Mouse (Mus musculus) layer of hippocampus, postnatal 14 days (tissue): ENCODE data around the gene Zfp324. TPM values are rescaled to one million over a fixed set of nuclear protein-coding genes. Genes with fewer than 3 reads are reported as not detected.
A peak's percentile ranks its signal among the peaks of the same experiment; 100 is the strongest.
"Not testable (repeated sequence)": the region's sequence is repeated elsewhere in the genome, so short reads cannot be mapped to it uniquely, and the experiment has no call there.

Experiments used
- DNase-seq, 2 experiments: peaks; one replicate each; pipeline ENCODE4 v3.0.0; 2021 to 2022; ENCODE audit warnings: low spot score in 2 of 2, mixed read lengths in 1 of 2
- long read RNA-seq, 2 experiments: library from polyadenylated mRNA; stranded (forward); transcript quantifications; one replicate each; pipeline ENCODE4 v2.0.0; 2021
- total RNA-seq, 2 experiments: library from RNA; stranded (reverse); gene quantifications; 2 replicates each; pipeline ENCODE4 v1.2.3; 2021

Zfp324 gene
- total RNA-seq, result 10 to 100 TPM; 12.0 to 13.5 TPM
- long read RNA-seq, experiment 1, full-length matches to known transcripts, result 3 of 5 reads
- long read RNA-seq, experiment 1, partial matches to known transcripts, result 0 of 5 reads
- long read RNA-seq, experiment 1, other reads (novel, unspliced or antisense), result 2 of 5 reads
- long read RNA-seq, experiment 2, full-length matches to known transcripts, result 8 of 14 reads
- long read RNA-seq, experiment 2, partial matches to known transcripts, result 0 of 14 reads
- long read RNA-seq, experiment 2, other reads (novel, unspliced or antisense), result 6 of 14 reads

DNA sequence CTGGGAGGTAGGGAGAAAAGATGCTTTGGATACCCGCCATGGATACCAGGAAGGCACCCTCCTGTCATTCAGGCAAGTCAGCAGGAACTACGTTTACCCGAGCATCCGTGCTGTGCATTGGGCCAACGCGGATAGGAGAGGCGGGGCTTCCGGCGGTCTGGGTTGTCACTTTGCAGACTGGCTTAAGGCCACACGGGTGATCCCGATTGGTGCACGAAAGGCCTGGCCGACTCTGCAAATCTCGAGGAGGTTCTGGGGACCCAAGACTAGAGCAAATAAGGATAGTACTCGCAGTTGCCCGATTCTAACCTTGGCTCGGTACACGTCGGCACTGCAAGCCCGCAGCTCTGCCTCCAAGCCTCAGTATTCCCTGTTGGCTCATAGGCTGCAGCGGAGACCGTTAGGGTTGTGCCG, at the start of gene Zfp324:
Gene Zfp324 (plus strand): TSS at position 161 of the 414 bp plus-strand sequence.
- peak; percentile 90 to 94 for DNase-seq

GRCm38 (mm10) chr7:12920495-12920894, 45.1 kb upstream of the Zfp324 start:
- not testable (repeated sequence) for DNase-seq

- DNase-seq, result no peak
These were observed 44.3 kb upstream of the Zfp324 start for GRCm38 (mm10) chr7:12921318-12921704.

GRCm38 (mm10) chr7:12921705-12922465, 43.8 kb upstream of the Zfp324 start, which contains the start of gene Rps5:
TSS of gene Rps5 (plus strand) at chr7:12922290.
- DNase-seq, result peak; percentile 99 to 100

GRCm38 (mm10) chr7:12922729-12923128, 42.9 kb upstream of the Zfp324 start:
- no peak for DNase-seq

DNA sequence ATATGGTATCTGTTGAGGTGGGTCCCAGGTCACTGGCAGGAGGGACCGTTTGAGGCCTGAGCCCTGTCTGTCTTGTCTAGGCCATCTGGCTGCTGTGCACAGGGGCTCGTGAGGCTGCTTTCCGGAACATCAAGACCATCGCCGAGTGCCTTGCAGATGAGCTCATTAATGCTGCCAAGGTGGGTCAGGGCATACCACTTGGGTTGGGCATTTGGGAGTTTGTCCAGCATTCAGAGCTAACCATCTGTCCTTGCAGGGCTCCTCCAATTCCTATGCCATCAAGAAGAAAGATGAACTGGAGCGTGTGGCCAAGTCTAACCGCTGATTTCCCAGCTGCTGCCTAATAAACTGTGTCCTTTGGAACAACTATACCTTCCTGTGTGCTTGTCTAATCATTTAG, 39.3 kb upstream of the Zfp324 start:
- DNase-seq, result no peak

GRCm38 (mm10) chr7:12927191-12927680, 38.4 kb upstream of the Zfp324 start, which contains the start of gene Rnf225:
TSS of gene Rnf225 (plus strand) at chr7:12927416.
- DNase-seq, result peak in 1 of 2 experiments; percentile 9

GRCm38 (mm10) chr7:12927693-12928589, 37.7 kb upstream of the Zfp324 start:
- DNase-seq, result peak in 1 of 2 experiments; percentile 31

DNA sequence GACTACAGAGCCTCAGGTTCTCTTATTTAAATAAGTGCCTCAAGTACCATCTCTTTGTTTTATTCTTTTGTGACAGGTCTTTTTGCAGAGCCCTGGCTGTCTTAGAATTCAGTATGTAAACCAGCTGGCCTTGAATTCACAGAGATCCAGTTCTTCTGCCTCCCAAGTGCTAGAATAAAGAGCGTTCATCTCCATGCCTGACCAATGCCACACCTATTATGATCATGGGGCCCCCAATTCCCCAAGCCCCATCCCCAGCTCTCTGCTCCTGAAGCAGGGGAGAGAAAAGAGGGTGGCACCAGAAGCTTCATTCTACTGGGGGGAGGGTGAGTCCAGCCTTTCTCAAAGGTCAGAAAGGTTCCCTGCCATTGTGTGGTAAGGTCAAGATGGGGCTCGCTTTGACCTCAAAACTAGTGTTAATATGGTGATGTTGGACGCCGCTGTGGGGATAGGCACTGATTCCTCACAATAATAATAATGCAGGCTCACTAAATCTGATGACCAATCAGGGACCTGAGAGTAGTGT, 32.0 kb upstream of the Zfp324 start:
- DNase-seq, result no peak

GRCm38 (mm10) chr7:12934808-12935207, 30.8 kb upstream of the Zfp324 start:
- no peak for DNase-seq

- DNase-seq, result not testable (repeated sequence)
These were observed 28.3 kb upstream of the Zfp324 start for GRCm38 (mm10) chr7:12937254-12937803.

- DNase-seq, result no peak
These were observed 25.0 kb upstream of the Zfp324 start for GRCm38 (mm10) chr7:12940599-12940998.

DNA sequence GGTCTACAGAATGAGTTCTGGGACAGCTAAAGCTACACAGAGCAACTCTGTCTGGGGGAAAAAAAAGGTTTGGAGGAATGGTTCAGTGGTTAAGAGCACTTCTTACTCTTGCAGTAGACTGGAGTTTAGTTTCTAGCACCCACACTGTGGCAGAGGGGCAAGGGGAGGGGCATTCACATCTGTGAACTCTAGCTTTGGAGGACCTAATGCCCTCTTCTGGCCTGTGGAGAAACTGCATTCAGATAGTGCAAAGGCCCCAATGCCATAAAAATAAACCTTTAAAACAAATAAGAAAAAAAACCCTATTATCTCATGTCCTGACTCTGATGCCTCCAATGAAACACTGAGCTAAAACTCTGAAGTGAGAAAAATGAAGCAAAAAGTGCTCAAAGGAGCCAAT, 22.1 kb upstream of the Zfp324 start:
- DNase-seq, result no peak

- peak; percentile 87 to 98 for DNase-seq
These were observed 16.4 kb upstream of the Zfp324 start for GRCm38 (mm10) chr7:12949032-12949871.

DNA sequence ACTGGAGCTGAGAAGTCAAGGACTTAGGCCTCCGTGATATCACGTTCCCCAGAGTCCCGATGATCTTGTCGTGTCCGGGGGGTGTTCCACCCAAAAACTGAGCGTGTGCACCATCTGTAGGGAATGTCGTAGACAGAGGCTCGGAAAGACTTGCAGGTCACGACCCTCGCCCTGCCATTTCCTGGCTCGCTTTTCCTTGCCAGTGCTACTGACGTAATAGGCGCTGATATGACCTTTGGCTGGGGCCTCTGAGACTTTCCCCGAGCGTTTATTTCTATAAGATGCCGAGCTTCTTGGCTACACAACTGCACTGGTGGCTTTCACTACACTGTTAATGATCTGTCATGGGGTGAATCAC, 15.8 kb upstream of the Zfp324 start:
- no peak for DNase-seq

GRCm38 (mm10) chr7:12954896-12955295, 10.7 kb upstream of the Zfp324 start:
- no peak for DNase-seq

DNA sequence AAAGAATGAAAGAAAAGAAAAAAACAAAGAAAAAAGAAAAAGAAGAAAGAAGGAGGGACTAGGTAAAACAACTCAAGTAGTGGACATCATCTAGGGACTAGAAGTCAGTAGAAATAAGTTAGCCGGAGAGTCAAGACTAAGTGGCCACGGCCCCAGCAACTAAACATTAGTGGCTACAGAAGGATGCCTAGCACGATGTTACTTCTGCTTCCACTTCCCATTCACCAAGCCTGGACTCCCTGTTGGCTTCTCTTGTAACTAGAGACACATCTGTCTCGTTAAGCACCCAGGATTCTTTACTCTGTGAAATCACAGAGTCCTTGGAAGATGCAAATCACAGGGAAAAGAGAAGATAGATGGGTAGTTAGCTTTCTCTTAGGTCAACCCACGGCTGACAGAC, 8.1 kb upstream of the Zfp324 start:
- no peak for DNase-seq

- no peak for DNase-seq
These were observed 6.7 kb upstream of the Zfp324 start for GRCm38 (mm10) chr7:12958948-12959347.

DNA sequence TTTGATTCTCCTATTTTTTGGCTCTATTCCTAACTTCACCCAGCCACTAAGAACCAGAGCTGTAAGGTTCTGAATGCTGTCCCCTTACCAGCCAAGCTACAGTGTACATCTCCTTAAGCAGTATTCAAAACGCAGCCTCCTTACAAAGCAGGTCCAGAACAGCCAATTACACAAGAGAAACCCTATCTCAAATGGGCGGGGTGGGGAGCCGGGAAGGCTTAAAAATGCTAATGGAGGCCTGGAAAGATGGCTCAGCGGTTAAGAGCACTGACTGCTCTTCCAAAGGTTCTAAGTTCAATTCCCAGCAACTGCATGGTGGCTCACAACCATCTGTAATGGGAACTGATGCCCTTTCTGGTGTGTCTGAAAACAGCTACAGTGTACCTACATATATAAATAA, 5.9 kb upstream of the Zfp324 start:
- DNase-seq, result no peak
